Mouse (Mus musculus) heart, adult 2 months (tissue): Measurements from ENCODE around the gene Bach2.

Experiments
- CTCF ChIP-seq: fragments of 200-600 bp; IDR thresholded peaks from 2 replicates; pipeline ENCODE4 v1.8.1; 2022; ENCODE audit warnings: antibody characterized with exemption, mild to moderate bottlenecking, moderate library complexity
- EP300 ChIP-seq: fragments of 200-500 bp; IDR thresholded peaks from 2 replicates; pipeline ENCODE4 v1.6.1; 2011; ENCODE audit warnings: low read depth, low read length, control low read depth; ENCODE audit not compliant: insufficient read depth
- POLR2A ChIP-seq: fragments of 200-500 bp; IDR thresholded peaks from 2 replicates; pipeline ENCODE4 v1.6.1; 2011; ENCODE audit warnings: mild to moderate bottlenecking, low read depth, low read length, control low read depth; ENCODE audit not compliant: insufficient read depth

GRCm38 (mm10) chr4:32386346-32386745 lies 147.7 kb downstream of the Bach2 start:
- TF ChIP-seq EP300 = no peak
- TF ChIP-seq CTCF = no peak
- no peak for TF ChIP-seq POLR2A
